Mouse (Mus musculus): ENCODE measurements around the gene Gna14. TPM values are rescaled to one million over a fixed set of nuclear protein-coding genes. Genes with fewer than 3 reads are reported as not detected.

Gna14 gene
- total and polyA plus RNA-seq, 2 experiments = 1.7 to 2.7 TPM

DNA sequence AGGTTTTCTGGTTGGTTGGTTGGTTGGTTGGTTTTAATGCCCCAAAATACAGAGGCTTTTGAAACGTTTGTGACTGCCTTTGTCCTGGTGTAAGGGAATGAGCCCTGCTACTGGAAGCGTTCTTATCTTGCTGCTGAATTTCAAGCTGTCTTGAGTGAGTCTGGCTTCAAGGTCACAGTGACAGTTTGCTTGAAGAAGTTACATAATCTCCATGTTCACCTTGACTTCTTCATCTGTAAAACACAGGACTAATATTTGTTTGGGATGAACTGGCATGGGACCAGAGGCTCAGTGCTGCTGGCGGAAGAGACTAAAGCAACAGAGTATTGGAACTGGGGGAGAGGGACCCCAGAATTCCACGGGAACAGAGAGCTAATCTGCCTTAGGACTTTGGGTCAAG lies 94.4 kb downstream of the Gna14 start:
- Histone ChIP-seq H3K36me3 (ENCODE audit: control insufficient read depth, insufficient read depth, low read length) (no peaks in the 10 kb centered on the region), H3K27ac (replicated peaks; ENCODE audit: insufficient read depth, low read depth, low read length) (no peak overlapping the region), H3K4me3 (ENCODE audit: insufficient read depth, low read depth, low read length) (no peak overlapping the region), H3K4me1 (ENCODE audit: control insufficient read depth, insufficient read depth, low read length) (peaks cover 3% of the 10 kb centered on the region; the same call in 1 of the 2 replicates), H3K79me2 (ENCODE audit: control insufficient read depth, insufficient read depth, low read length) (no peaks in the 10 kb centered on the region), H3K27me3 (ENCODE audit: control insufficient read depth, insufficient read depth, low read length) (no peaks in the 10 kb centered on the region), H3K9ac (ENCODE audit: low read depth, low read length) (no peak overlapping the region)
- WGBS = 42% methylated on average over 4 of the region's 4 CpGs
- DNase-seq (ENCODE audit: extremely low read depth, low read depth, low spot score) = peak; percentile 47
- TF ChIP-seq POLR2A (IDR thresholded peaks at IDR 0.05; ENCODE audit: extremely low read depth, insufficient read depth, low read length) (no peak), CTCF (IDR thresholded peaks at IDR 0.05; ENCODE audit: low read depth, low read length) (no peak)

- no peak overlapping the region for H3K4me3 ChIP-seq (ENCODE audit: insufficient read depth, low read depth, low read length)
- H3K4me1 ChIP-seq (ENCODE audit: control insufficient read depth, insufficient read depth, low read length) = peaks cover 6% of the 10 kb centered on the region; the same call in 1 of the 2 replicates
- H3K27ac ChIP-seq (replicated peaks; ENCODE audit: insufficient read depth, low read depth, low read length) = no peak overlapping the region
- 50% methylated on average over 2 of the region's 2 CpGs for WGBS
- TF ChIP-seq CTCF (IDR thresholded peaks at IDR 0.05; ENCODE audit: low read depth, low read length) (no peak), POLR2A (IDR thresholded peaks at IDR 0.05; ENCODE audit: extremely low read depth, insufficient read depth, low read length) (no peak)
- no peaks in the 10 kb centered on the region for H3K79me2 ChIP-seq (ENCODE audit: control insufficient read depth, insufficient read depth, low read length)
- no peak overlapping the region for H3K9ac ChIP-seq (ENCODE audit: low read depth, low read length)
- no peaks in the 10 kb centered on the region for H3K36me3 ChIP-seq (ENCODE audit: control insufficient read depth, insufficient read depth, low read length)
- no peaks in the 10 kb centered on the region for H3K27me3 ChIP-seq (ENCODE audit: control insufficient read depth, insufficient read depth, low read length)
- no peak for DNase-seq (ENCODE audit: extremely low read depth, low read depth, low spot score)
Measured at GRCm38 (mm10) chr19:16534311-16534710, 98.7 kb downstream of the Gna14 start.

DNA sequence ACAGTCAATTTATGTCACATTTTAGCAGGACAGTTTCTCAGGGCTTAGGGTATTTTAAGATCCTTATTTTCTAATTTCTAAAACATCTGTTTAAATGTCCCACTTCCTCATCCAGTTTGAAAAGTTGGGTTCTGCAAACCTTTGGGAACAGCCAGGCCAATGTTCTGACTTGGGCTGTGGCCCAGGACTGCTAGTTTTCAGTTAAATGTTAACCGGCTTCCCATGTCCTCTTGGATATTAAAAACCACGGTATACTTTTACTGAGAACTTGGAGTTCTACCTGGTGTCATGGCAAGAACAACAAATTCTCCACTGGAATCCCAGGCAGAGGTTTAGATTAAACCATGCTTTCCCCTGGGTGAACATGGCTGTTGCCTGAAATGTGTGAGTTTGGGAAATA lies 102.9 kb downstream of the Gna14 start:
- 26% methylated on average over 2 of the region's 2 CpGs for WGBS
- no peaks in the 10 kb centered on the region for H3K36me3 ChIP-seq (ENCODE audit: control insufficient read depth, insufficient read depth, low read length)
- no peak overlapping the region for H3K9ac ChIP-seq (ENCODE audit: low read depth, low read length)
- peak; percentile 75 for DNase-seq (ENCODE audit: extremely low read depth, low read depth, low spot score)
- TF ChIP-seq CTCF (IDR thresholded peaks at IDR 0.05; ENCODE audit: low read depth, low read length) (no peak), POLR2A (IDR thresholded peaks at IDR 0.05; ENCODE audit: extremely low read depth, insufficient read depth, low read length) (no peak)
- H3K27me3 ChIP-seq (ENCODE audit: control insufficient read depth, insufficient read depth, low read length) = no peaks in the 10 kb centered on the region
- no peak overlapping the region for H3K27ac ChIP-seq (replicated peaks; ENCODE audit: insufficient read depth, low read depth, low read length)
- H3K79me2 ChIP-seq (ENCODE audit: control insufficient read depth, insufficient read depth, low read length) = no peaks in the 10 kb centered on the region
- H3K4me1 ChIP-seq (ENCODE audit: control insufficient read depth, insufficient read depth, low read length) = peaks cover 3% of the 10 kb centered on the region; the same call in 1 of the 2 replicates
- no peak overlapping the region for H3K4me3 ChIP-seq (ENCODE audit: insufficient read depth, low read depth, low read length)

- WGBS = 83% methylated on average over 4 of the region's 4 CpGs
- TF ChIP-seq CTCF (IDR thresholded peaks at IDR 0.05; ENCODE audit: low read depth, low read length) = no peak
- TF ChIP-seq POLR2A (IDR thresholded peaks at IDR 0.05; ENCODE audit: extremely low read depth, insufficient read depth, low read length) = no peak
Measured at GRCm38 (mm10) chr19:16543688-16544087, 108.1 kb downstream of the Gna14 start.

DNA sequence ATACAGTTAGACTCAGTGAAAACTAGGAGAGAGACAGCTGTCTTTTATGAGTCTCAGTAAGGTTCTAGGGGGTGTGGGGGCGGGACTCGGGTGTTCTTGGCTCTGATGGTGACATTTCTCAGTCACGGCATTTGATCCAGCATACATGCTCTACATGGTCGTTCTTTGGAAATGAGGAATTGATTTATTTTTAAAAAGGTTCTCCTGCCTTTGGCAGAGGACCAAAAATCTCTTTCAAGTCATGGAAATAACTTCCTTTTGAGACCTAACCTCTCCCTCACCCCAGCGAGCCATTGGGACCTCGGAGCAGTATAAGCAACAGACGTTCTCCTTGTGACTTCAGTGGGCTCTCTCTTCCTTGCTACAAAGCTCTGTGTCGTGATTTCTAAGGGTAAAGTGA lies 121.4 kb downstream of the Gna14 start:
- Histone ChIP-seq H3K9ac (ENCODE audit: low read depth, low read length) (no peak overlapping the region), H3K27ac (replicated peaks; ENCODE audit: insufficient read depth, low read depth, low read length) (no peak overlapping the region), H3K36me3 (ENCODE audit: control insufficient read depth, insufficient read depth, low read length) (no peaks in the 10 kb centered on the region), H3K4me3 (ENCODE audit: insufficient read depth, low read depth, low read length) (no peak overlapping the region), H3K4me1 (ENCODE audit: control insufficient read depth, insufficient read depth, low read length) (no peaks in the 10 kb centered on the region), H3K27me3 (ENCODE audit: control insufficient read depth, insufficient read depth, low read length) (no peaks in the 10 kb centered on the region), H3K79me2 (ENCODE audit: control insufficient read depth, insufficient read depth, low read length) (no peaks in the 10 kb centered on the region)
- DNase-seq (ENCODE audit: extremely low read depth, low read depth, low spot score) = no peak
- 68% methylated on average over 8 of the region's 8 CpGs for WGBS
- no peak for TF ChIP-seq CTCF (IDR thresholded peaks at IDR 0.05; ENCODE audit: low read depth, low read length)
- no peak for TF ChIP-seq POLR2A (IDR thresholded peaks at IDR 0.05; ENCODE audit: extremely low read depth, insufficient read depth, low read length)

More at GRCm38 (mm10) chr19:16543688-16544087, 108.1 kb downstream of the Gna14 start:
- no peak for DNase-seq (ENCODE audit: extremely low read depth, low read depth, low spot score)
- Histone ChIP-seq H3K36me3 (ENCODE audit: control insufficient read depth, insufficient read depth, low read length) (no peaks in the 10 kb centered on the region), H3K4me1 (ENCODE audit: control insufficient read depth, insufficient read depth, low read length) (peaks cover 3% of the 10 kb centered on the region; the same call in 1 of the 2 replicates), H3K27ac (replicated peaks; ENCODE audit: insufficient read depth, low read depth, low read length) (no peak overlapping the region), H3K9ac (ENCODE audit: low read depth, low read length) (no peak overlapping the region), H3K79me2 (ENCODE audit: control insufficient read depth, insufficient read depth, low read length) (no peaks in the 10 kb centered on the region), H3K4me3 (ENCODE audit: insufficient read depth, low read depth, low read length) (no peak overlapping the region), H3K27me3 (ENCODE audit: control insufficient read depth, insufficient read depth, low read length) (no peaks in the 10 kb centered on the region)

GRCm38 (mm10) chr19:16557971-16558370 lies 122.4 kb downstream of the Gna14 start:
- H3K9ac ChIP-seq (ENCODE audit: low read depth, low read length) = no peak overlapping the region
- H3K27me3 ChIP-seq (ENCODE audit: control insufficient read depth, insufficient read depth, low read length) = no peaks in the 10 kb centered on the region
- TF ChIP-seq CTCF (IDR thresholded peaks at IDR 0.05; ENCODE audit: low read depth, low read length) (peak; percentile 76), POLR2A (IDR thresholded peaks at IDR 0.05; ENCODE audit: extremely low read depth, insufficient read depth, low read length) (no peak)
- H3K4me3 ChIP-seq (ENCODE audit: insufficient read depth, low read depth, low read length) = no peak overlapping the region
- no peaks in the 10 kb centered on the region for H3K36me3 ChIP-seq (ENCODE audit: control insufficient read depth, insufficient read depth, low read length)
- H3K4me1 ChIP-seq (ENCODE audit: control insufficient read depth, insufficient read depth, low read length) = no peaks in the 10 kb centered on the region
- no peaks in the 10 kb centered on the region for H3K79me2 ChIP-seq (ENCODE audit: control insufficient read depth, insufficient read depth, low read length)
- H3K27ac ChIP-seq (replicated peaks; ENCODE audit: insufficient read depth, low read depth, low read length) = no peak overlapping the region
- 70% methylated on average over 5 of the region's 5 CpGs for WGBS
- DNase-seq (ENCODE audit: extremely low read depth, low read depth, low spot score) = no peak
